Mouse (Mus musculus) ES-Bruce4 (cell line): ENCODE measurements around the gene F12. TPM values are rescaled to one million over a fixed set of nuclear protein-coding genes. Genes with fewer than 3 reads are reported as not detected.
A peak's percentile ranks its signal among the peaks of the same experiment; 100 is the strongest.

ENCODE experiments used
- H3K27ac ChIP-seq: 2 replicates; pipeline ENCODE4 v1.5.1; 2012; ENCODE audit warnings: low read length, inconsistent platforms; ENCODE audit not compliant: insufficient read depth
- H3K27me3 ChIP-seq: 2 replicates; pipeline ENCODE4 v1.6.1; 2012; ENCODE audit warnings: mild to moderate bottlenecking, low read length, inconsistent platforms; ENCODE audit not compliant: control insufficient read depth, poor library complexity, insufficient read depth, severe bottlenecking
- H3K36me3 ChIP-seq: 2 replicates; pipeline ENCODE4 v1.6.1; 2012; ENCODE audit warnings: inconsistent platforms, mild to moderate bottlenecking, low read length, moderate library complexity; ENCODE audit not compliant: control insufficient read depth, poor library complexity, insufficient read depth, severe bottlenecking
- H3K4me1 ChIP-seq: one replicate; pipeline ENCODE4 v1.8.1; 2011; ENCODE audit warnings: low read length; ENCODE audit not compliant: control insufficient read depth, insufficient read depth
- H3K4me3 ChIP-seq: 2 replicates; pipeline ENCODE4 v1.5.1; 2011; ENCODE audit warnings: low read depth, mild to moderate bottlenecking, low read length
- H3K9ac ChIP-seq: 2 replicates; pipeline ENCODE4 v1.6.1; 2012; ENCODE audit warnings: low read depth, mild to moderate bottlenecking, inconsistent platforms; ENCODE audit not compliant: poor library complexity, severe bottlenecking
- H3K9me3 ChIP-seq: replicated peaks from 2 replicates; pipeline ENCODE4 v1.6.1; 2012; ENCODE audit warnings: mild to moderate bottlenecking, low read length, inconsistent platforms; ENCODE audit not compliant: control insufficient read depth, poor library complexity, insufficient read depth, severe bottlenecking
- CTCF ChIP-seq: IDR thresholded peaks from one replicate; pipeline ENCODE4 v1.8.1; 2011; ENCODE audit warnings: low read depth, low read length
- EP300 ChIP-seq: IDR thresholded peaks from 2 replicates; pipeline ENCODE4 v1.6.1; 2011; ENCODE audit warnings: low read depth, low read length; ENCODE audit not compliant: insufficient read depth
- POLR2A ChIP-seq: IDR thresholded peaks from one replicate; pipeline ENCODE4 v1.8.1; 2011; ENCODE audit warnings: low read length; ENCODE audit not compliant: insufficient read depth
- polyA plus RNA-seq: library from polyadenylated mRNA; stranded (reverse); fragments of >200 nt; gene quantifications from 2 replicates; pipeline ENCODE4 v1.2.4, GENCODE M21; 2011; ENCODE audit warnings: low read depth; ENCODE audit not compliant: missing spikeins, insufficient read depth, insufficient read length

F12 gene
- polyA plus RNA-seq, 1 experiment: not detected

- Histone ChIP-seq H3K36me3 (no peaks in the 10 kb centered on the region), H3K4me1 (no peaks in the 10 kb centered on the region), H3K9me3 (no peaks in the 10 kb centered on the region; the same call in 1 of the 2 replicates), H3K27ac (no peak overlapping the region), H3K27me3 (no peaks in the 10 kb centered on the region), H3K4me3 (no peak overlapping the region), H3K9ac (no peak overlapping the region)
- TF ChIP-seq CTCF (no peak), EP300 (no peak), POLR2A (no peak)
Observed at GRCm38 (mm10) chr13:55431889-55432685, 5.5 kb upstream of the F12 start.

GRCm38 (mm10) chr13:55430566-55430965 lies 4.0 kb upstream of the F12 start:
- H3K27ac ChIP-seq: no peak overlapping the region
- H3K9me3 ChIP-seq: no peaks in the 10 kb centered on the region; the same call in 1 of the 2 replicates
- H3K27me3 ChIP-seq: no peaks in the 10 kb centered on the region
- no peaks in the 10 kb centered on the region for H3K4me1 ChIP-seq
- H3K36me3 ChIP-seq: no peaks in the 10 kb centered on the region
- H3K4me3 ChIP-seq: no peak overlapping the region
- H3K9ac ChIP-seq: no peak overlapping the region
- TF ChIP-seq CTCF (no peak), EP300 (no peak), POLR2A (no peak)

- Histone ChIP-seq H3K4me1 (no peaks in the 10 kb centered on the region), H3K36me3 (no peaks in the 10 kb centered on the region), H3K4me3 (no peak overlapping the region), H3K9ac (no peak overlapping the region), H3K9me3 (no peaks in the 10 kb centered on the region; the same call in 1 of the 2 replicates), H3K27ac (no peak overlapping the region), H3K27me3 (no peaks in the 10 kb centered on the region)
- no peak for TF ChIP-seq POLR2A
- TF ChIP-seq EP300: no peak
- TF ChIP-seq CTCF: no peak
Observed at GRCm38 (mm10) chr13:55429226-55429888, 2.8 kb upstream of the F12 start.

- no peaks in the 10 kb centered on the region for H3K9me3 ChIP-seq
- H3K27me3 ChIP-seq: no peaks in the 10 kb centered on the region
- no peaks in the 10 kb centered on the region for H3K36me3 ChIP-seq
- peak overlapping the region; percentile 44 for H3K4me3 ChIP-seq
- H3K9ac ChIP-seq: 0 out of 2 replicates have a peak overlapping the region, but pooled peaks have one; percentile 1
- H3K27ac ChIP-seq: no peak overlapping the region
- TF ChIP-seq CTCF (peak; percentile 59), EP300 (no peak)
- H3K4me1 ChIP-seq: no peaks in the 10 kb centered on the region
Observed at GRCm38 (mm10) chr13:55420933-55421800, 5.4 kb downstream of the F12 start.

- H3K4me1 ChIP-seq: no peaks in the 10 kb centered on the region
- no peaks in the 10 kb centered on the region for H3K9me3 ChIP-seq
- H3K9ac ChIP-seq: 0 out of 2 replicates have a peak overlapping the region, but pooled peaks have one; percentile 1
- no peaks in the 10 kb centered on the region for H3K36me3 ChIP-seq
- H3K27me3 ChIP-seq: no peaks in the 10 kb centered on the region
- no peak overlapping the region for H3K27ac ChIP-seq
- H3K4me3 ChIP-seq: peak overlapping the region; percentile 44
- TF ChIP-seq POLR2A (no peak), CTCF (peak; percentile 8)
Observed at GRCm38 (mm10) chr13:55420018-55420932, 6.3 kb downstream of the F12 start.
